Mouse (Mus musculus): Measurements from ENCODE around the gene Nop9. TPM values are rescaled to one million over a fixed set of nuclear protein-coding genes. Genes with fewer than 3 reads are reported as not detected.

Gene Nop9
- polyA plus RNA-seq, 1 experiment from 2014 or later = 70.6 TPM

- 51% methylated on average over 9 of the region's 9 CpGs for WGBS
- Histone ChIP-seq H3K27me3 (replicated peaks; ENCODE audit: control insufficient read depth, insufficient read depth, low read length) (peaks cover 43% of the 10 kb centered on the region), H3K9me3 (ENCODE audit: control insufficient read depth, low read length) (no peaks in the 10 kb centered on the region), H3K27ac (ENCODE audit: low read depth, low read length) (no peak overlapping the region), H3K9ac (ENCODE audit: low read depth, low read length) (no peak overlapping the region), H3K4me1 (replicated peaks; ENCODE audit: control insufficient read depth, insufficient read depth, low read length) (peaks cover 3% of the 10 kb centered on the region), H3K36me3 (ENCODE audit: control insufficient read depth, insufficient read depth, low read length) (no peaks in the 10 kb centered on the region), H3K4me2 (peak overlapping the region; percentile 36), H3K4me3 (ENCODE audit: low read depth, low read length) (no peak overlapping the region)
- ATAC-seq (replicated peaks; ENCODE audit: low FRiP score) (no peak), DNase-seq (ENCODE audit: low spot score) (no peak)
Measured at GRCm38 (mm10) chr14:55782361-55782960, 37.0 kb downstream of the Nop9 start.

- no peak for DNase-seq (ENCODE audit: low spot score)
- ATAC-seq (replicated peaks; ENCODE audit: low FRiP score) = no peak
- no peak overlapping the region for H3K27ac ChIP-seq (ENCODE audit: low read depth, low read length)
- peaks cover 49% of the 10 kb centered on the region for H3K27me3 ChIP-seq (replicated peaks; ENCODE audit: control insufficient read depth, insufficient read depth, low read length)
- no peak overlapping the region for H3K9ac ChIP-seq (ENCODE audit: low read depth, low read length)
- H3K9me3 ChIP-seq (ENCODE audit: control insufficient read depth, low read length) = no peaks in the 10 kb centered on the region
- peaks cover 8% of the 10 kb centered on the region for H3K4me1 ChIP-seq (replicated peaks; ENCODE audit: control insufficient read depth, insufficient read depth, low read length)
- WGBS = 8% methylated on average over 31 of the region's 31 CpGs
- H3K36me3 ChIP-seq (ENCODE audit: control insufficient read depth, insufficient read depth, low read length) = no peaks in the 10 kb centered on the region
- H3K4me3 ChIP-seq (ENCODE audit: low read depth, low read length) = peak overlapping the region; percentile 34
- H3K4me2 ChIP-seq = peak overlapping the region; percentile 55
Measured at GRCm38 (mm10) chr14:55783171-55783957, 37.9 kb downstream of the Nop9 start.

- no peak within 1 kb of the TSS for H3K9ac ChIP-seq (ENCODE audit: low read depth, low read length)
- DNase-seq (ENCODE audit: low spot score) = no peak
- no peak for ATAC-seq (replicated peaks; ENCODE audit: low FRiP score)
Measured at GRCm38 (mm10) chr14:55783958-55784235, 38.4 kb downstream of the Nop9 start, which contains the start of gene Adcy4. Adcy4 (minus strand) TSS chr14:55784095.

GRCm38 (mm10) chr14:55785195-55785594 is 39.7 kb downstream of the Nop9 start:
- H3K27ac ChIP-seq (ENCODE audit: low read depth, low read length) = no peak overlapping the region
- H3K4me1 ChIP-seq (replicated peaks; ENCODE audit: control insufficient read depth, insufficient read depth, low read length) = peaks cover 8% of the 10 kb centered on the region
- H3K4me2 ChIP-seq = no peak overlapping the region
- ATAC-seq (replicated peaks; ENCODE audit: low FRiP score) (no peak), DNase-seq (ENCODE audit: low spot score) (no peak)
- H3K9me3 ChIP-seq (ENCODE audit: control insufficient read depth, low read length) = no peaks in the 10 kb centered on the region
- peaks cover 49% of the 10 kb centered on the region for H3K27me3 ChIP-seq (replicated peaks; ENCODE audit: control insufficient read depth, insufficient read depth, low read length)
- H3K4me3 ChIP-seq (ENCODE audit: low read depth, low read length) = no peak overlapping the region
- WGBS = 39% methylated on average over 6 of the region's 6 CpGs
- H3K9ac ChIP-seq (ENCODE audit: low read depth, low read length) = no peak overlapping the region
- H3K36me3 ChIP-seq (ENCODE audit: control insufficient read depth, insufficient read depth, low read length) = no peaks in the 10 kb centered on the region

More at GRCm38 (mm10) chr14:55783958-55784235, 38.4 kb downstream of the Nop9 start, which contains the start of gene Adcy4:
- WGBS = 6% methylated on average over 13 of the region's 13 CpGs
- Histone ChIP-seq H3K4me1 (replicated peaks; ENCODE audit: control insufficient read depth, insufficient read depth, low read length) (peaks cover 8% of the 10 kb centered on the region), H3K9me3 (ENCODE audit: control insufficient read depth, low read length) (no peaks in the 10 kb centered on the region), H3K4me2 (peak within 1 kb of the TSS; percentile 55), H3K4me3 (ENCODE audit: low read depth, low read length) (peak within 1 kb of the TSS; percentile 34), H3K27ac (ENCODE audit: low read depth, low read length) (no peak within 1 kb of the TSS), H3K27me3 (replicated peaks; ENCODE audit: control insufficient read depth, insufficient read depth, low read length) (peaks cover 49% of the 10 kb centered on the region), H3K36me3 (ENCODE audit: control insufficient read depth, insufficient read depth, low read length) (no peaks in the 10 kb centered on the region)

- WGBS = 38% methylated on average over 11 of the region's 11 CpGs
- DNase-seq (ENCODE audit: low spot score) (no peak), ATAC-seq (replicated peaks; ENCODE audit: low FRiP score) (no peak)
- peaks cover 35% of the 10 kb centered on the region for H3K27me3 ChIP-seq (replicated peaks; ENCODE audit: control insufficient read depth, insufficient read depth, low read length)
- H3K4me2 ChIP-seq = peak overlapping the region; percentile 97
- peak overlapping the region; percentile 62 for H3K9ac ChIP-seq (ENCODE audit: low read depth, low read length)
- peak overlapping the region; percentile 57 for H3K4me3 ChIP-seq (ENCODE audit: low read depth, low read length)
- H3K9me3 ChIP-seq (ENCODE audit: control insufficient read depth, low read length) = no peaks in the 10 kb centered on the region
- peaks cover 6% of the 10 kb centered on the region for H3K4me1 ChIP-seq (replicated peaks; ENCODE audit: control insufficient read depth, insufficient read depth, low read length)
- H3K27ac ChIP-seq (ENCODE audit: low read depth, low read length) = no peak overlapping the region
- H3K36me3 ChIP-seq (ENCODE audit: control insufficient read depth, insufficient read depth, low read length) = no peaks in the 10 kb centered on the region
Measured at GRCm38 (mm10) chr14:55787731-55788130, 42.2 kb downstream of the Nop9 start.

GRCm38 (mm10) chr14:55788256-55789050 is 43.0 kb downstream of the Nop9 start, which contains the start of gene Ripk3:
Ripk3 (minus strand) TSS chr14:55788865.
- peaks cover 28% of the 10 kb centered on the region for H3K27me3 ChIP-seq (replicated peaks; ENCODE audit: control insufficient read depth, insufficient read depth, low read length)
- WGBS = 3% methylated on average over 40 of the region's 40 CpGs
- ATAC-seq (replicated peaks; ENCODE audit: low FRiP score) = peak; percentile 75

GRCm38 (mm10) chr14:55793461-55793860 is 48.0 kb downstream of the Nop9 start:
- no peaks in the 10 kb centered on the region for H3K36me3 ChIP-seq (ENCODE audit: control insufficient read depth, insufficient read depth, low read length)
- DNase-seq (ENCODE audit: low spot score) (no peak), ATAC-seq (replicated peaks; ENCODE audit: low FRiP score) (no peak)
- H3K4me1 ChIP-seq (replicated peaks; ENCODE audit: control insufficient read depth, insufficient read depth, low read length) = peaks cover 9% of the 10 kb centered on the region
- no peak overlapping the region for H3K9ac ChIP-seq (ENCODE audit: low read depth, low read length)
- H3K4me3 ChIP-seq (ENCODE audit: low read depth, low read length) = no peak overlapping the region
- no peak overlapping the region for H3K27ac ChIP-seq (ENCODE audit: low read depth, low read length)
- WGBS = 46% methylated on average over 2 of the region's 2 CpGs
- H3K9me3 ChIP-seq (ENCODE audit: control insufficient read depth, low read length) = no peaks in the 10 kb centered on the region
- H3K27me3 ChIP-seq (replicated peaks; ENCODE audit: control insufficient read depth, insufficient read depth, low read length) = no peaks in the 10 kb centered on the region
- H3K4me2 ChIP-seq = no peak overlapping the region

More at GRCm38 (mm10) chr14:55788256-55789050, 43.0 kb downstream of the Nop9 start, which contains the start of gene Ripk3:
- H3K36me3 ChIP-seq (ENCODE audit: control insufficient read depth, insufficient read depth, low read length) = no peaks in the 10 kb centered on the region
- peak within 1 kb of the TSS; percentile 57 for H3K4me3 ChIP-seq (ENCODE audit: low read depth, low read length)
- peaks cover 6% of the 10 kb centered on the region for H3K4me1 ChIP-seq (replicated peaks; ENCODE audit: control insufficient read depth, insufficient read depth, low read length)
- H3K27ac ChIP-seq (ENCODE audit: low read depth, low read length) = no peak within 1 kb of the TSS
- H3K9me3 ChIP-seq (ENCODE audit: control insufficient read depth, low read length) = no peaks in the 10 kb centered on the region
- peak; percentile 64 for DNase-seq (ENCODE audit: low spot score)
- H3K9ac ChIP-seq (ENCODE audit: low read depth, low read length) = peak within 1 kb of the TSS; percentile 62
- H3K4me2 ChIP-seq = peak within 1 kb of the TSS; percentile 97

GRCm38 (mm10) chr14:55793946-55794345 is 48.5 kb downstream of the Nop9 start:
- H3K4me2 ChIP-seq = no peak overlapping the region
- H3K9me3 ChIP-seq (ENCODE audit: control insufficient read depth, low read length) = no peaks in the 10 kb centered on the region
- no peaks in the 10 kb centered on the region for H3K36me3 ChIP-seq (ENCODE audit: control insufficient read depth, insufficient read depth, low read length)
- H3K27ac ChIP-seq (ENCODE audit: low read depth, low read length) = no peak overlapping the region
- H3K4me1 ChIP-seq (replicated peaks; ENCODE audit: control insufficient read depth, insufficient read depth, low read length) = peaks cover 9% of the 10 kb centered on the region
- H3K9ac ChIP-seq (ENCODE audit: low read depth, low read length) = no peak overlapping the region
- no peaks in the 10 kb centered on the region for H3K27me3 ChIP-seq (replicated peaks; ENCODE audit: control insufficient read depth, insufficient read depth, low read length)
- ATAC-seq (replicated peaks; ENCODE audit: low FRiP score) = no peak
- no peak overlapping the region for H3K4me3 ChIP-seq (ENCODE audit: low read depth, low read length)
- DNase-seq (ENCODE audit: low spot score) = no peak
- 53% methylated on average over 2 of the region's 2 CpGs for WGBS

Measured in liver, embryonic 11.5 days (tissue).